ENCODE assay signal across 8 mouse cellular contexts in genomic region chr16:37684634-37685441, GRCm38 (mm10). TPM values are rescaled to one million over a fixed set of nuclear protein-coding genes. Genes with fewer than 3 reads are reported as not detected.
A peak's percentile ranks its signal among the peaks of the same experiment; 100 is the strongest.
DNase-seq lines count a peak whose midpoint lies in the region; ATAC-seq and TF ChIP-seq lines count a peak whose summit lies in the region.

No protein-coding gene starts in this region.

- peak overlapping the region; percentile 45 for H3K4me3 ChIP-seq in embryonic facial prominence, embryonic 13.5 days
- peak overlapping the region; percentile 53 for H3K4me3 ChIP-seq in heart, adult 2 months
- peak overlapping the region; percentile 42 for H3K4me3 ChIP-seq in limb, embryonic 15.5 days

- H3K4me2 ChIP-seq in embryonic facial prominence, embryonic 13.5 days, result peak overlapping the region; percentile 66
- peak overlapping the region; percentile 67 for H3K4me2 ChIP-seq in limb, embryonic 15.5 days

- H3K9ac ChIP-seq in embryonic facial prominence, embryonic 13.5 days, result peak overlapping the region; percentile 74
- H3K9ac ChIP-seq in heart, adult 2 months (ENCODE audit: low read depth, low read length), result peak overlapping the region; percentile 83
- peak overlapping the region; percentile 46 for H3K9ac ChIP-seq in limb, embryonic 15.5 days

- H3K27me3 ChIP-seq in embryonic facial prominence, embryonic 13.5 days, result no peaks in the 10 kb centered on the region
- H3K27me3 ChIP-seq in heart, adult 2 months (ENCODE audit: control insufficient read depth, insufficient read depth, low read length), result no peaks in the 10 kb centered on the region
- no peaks in the 10 kb centered on the region for H3K27me3 ChIP-seq in limb, embryonic 15.5 days

- ATAC-seq in embryonic facial prominence, embryonic 13.5 days (ENCODE audit: insufficient number of reproducible peaks, insufficient read depth, low FRiP score, low TSS enrichment, low read depth), result no peak
- ATAC-seq in limb, embryonic 15.5 days (ENCODE audit: insufficient number of reproducible peaks, low FRiP score, low TSS enrichment, low read depth), result peak; percentile 60; the same call in 1 of the 2 replicates
- peak; percentile 52 for ATAC-seq in monocyte, adult 5-6 weeks (replicated peaks; ENCODE audit: insufficient number of reproducible peaks, low FRiP score, low TSS enrichment, poor library complexity, severe bottlenecking)

- H3K4me1 ChIP-seq in embryonic facial prominence, embryonic 13.5 days, result peaks cover 51% of the 10 kb centered on the region
- peaks cover 11% of the 10 kb centered on the region for H3K4me1 ChIP-seq in heart, adult 2 months (ENCODE audit: control insufficient read depth, insufficient read depth, low read length)
- H3K4me1 ChIP-seq in limb, embryonic 15.5 days, result peaks cover 42% of the 10 kb centered on the region

- H3K9me3 ChIP-seq in embryonic facial prominence, embryonic 13.5 days, result no peaks in the 10 kb centered on the region
- H3K9me3 ChIP-seq in limb, embryonic 15.5 days, result no peaks in the 10 kb centered on the region

- H3K36me3 ChIP-seq in embryonic facial prominence, embryonic 13.5 days, result no peaks in the 10 kb centered on the region
- no peaks in the 10 kb centered on the region for H3K36me3 ChIP-seq in heart, adult 2 months (ENCODE audit: control insufficient read depth, insufficient read depth, low read length)
- H3K36me3 ChIP-seq in limb, embryonic 15.5 days, result no peaks in the 10 kb centered on the region

- under 1% methylated on average over 25 of the region's 25 CpGs for WGBS in embryonic facial prominence, embryonic 13.5 days
- under 1% methylated on average over 25 of the region's 25 CpGs for WGBS in heart, adult 2 months
- under 1% methylated on average over 25 of the region's 25 CpGs for WGBS in limb, embryonic 15.5 days

- TF ChIP-seq POLR2A in heart, adult 2 months (IDR thresholded peaks at IDR 0.05; ENCODE audit: insufficient read depth, low read depth, low read length), result peak; percentile 26; the same call in 1 of the 2 replicates

- intact Hi-C loops in heart, adult 2 months (cut with DNase I), result loop anchor here (1.0 to 5.0 kb wide), 8 partner anchors 31 to 576 kb away; partner anchors contain the start of genes Gsk3b, Lrrc58 and Ndufb4

- DNase-seq in 416B (ENCODE audit: low read depth), result peak; percentile 91
- peak; percentile 88 to 94 for DNase-seq in adrenal gland, postnatal 36 days
- peak; percentile 87 to 89 for DNase-seq in heart, adult 2 months
- DNase-seq in kidney, adult 8-10 months, result peak; percentile 75 to 81
- peak; percentile 67 to 87 for DNase-seq in spleen, postnatal 4 days (ENCODE audit: low spot score in 2 of 2)

- H3K79me2 ChIP-seq in heart, adult 2 months (replicated peaks; ENCODE audit: control insufficient read depth, insufficient read depth, low read length), result no peaks in the 10 kb centered on the region

- peak; percentile 76 for TF ChIP-seq CTCF in heart, adult 2 months (IDR thresholded peaks at IDR 0.05)

- TF ChIP-seq EP300 in heart, adult 2 months (IDR thresholded peaks at IDR 0.05; ENCODE audit: insufficient read depth, low read depth, low read length), result peak; percentile 94

- H3K27ac ChIP-seq in embryonic facial prominence, embryonic 13.5 days, result peak overlapping the region; percentile 89
- H3K27ac ChIP-seq in heart, adult 2 months, result peak overlapping the region; percentile 89
- peak overlapping the region; percentile 85 for H3K27ac ChIP-seq in limb, embryonic 15.5 days

RNA-seq across cellular contexts. Expression of gene Ndufb4, which starts 30.6 kb away (rescaled TPM):
- 100 to 1,000 TPM; 127 to 152 TPM for total RNA-seq in adrenal gland, postnatal 36 days (2021)
- 58.3 and 71.9 TPM in 2 replicates for polyA plus RNA-seq in embryonic facial prominence, embryonic 13.5 days (2015; fragmentation: Nextera tagmentation; extraction: Ambion mirVana)
- 100 to 1,000 TPM; 188 to 216 TPM for total RNA-seq in heart, adult 2 months (2021)
- 162 and 185 TPM in 2 replicates for polyA plus RNA-seq in heart, adult 2 months (2012; rRNA removed)
- polyA plus RNA-seq in limb, embryonic 15.5 days (2015; fragmentation: Nextera tagmentation; extraction: Ambion mirVana), result 49.8 and 51.2 TPM in 2 replicates
- 8.2 to 43.3 TPM (median 18.0 TPM) in 3 replicates for total RNA-seq in monocyte, adult 5-6 weeks (2017)
